ENCODE assay signal across 14 mouse cellular contexts in genomic region chr17:31277931-31278330, GRCm38 (mm10). TPM values are rescaled to one million over a fixed set of nuclear protein-coding genes. Genes with fewer than 3 reads are reported as not detected.
DNase-seq lines count a peak whose midpoint lies in the region; ATAC-seq lines count a peak whose summit lies in the region.
"Had no signal": no experiment of that assay in that cellular context is flagged by ENCODE, and none has a peak within 500 bp of the region (broad histone marks: within the 10 kb centered on the region; RNA-seq: fewer than 3 reads in every experiment).

No protein-coding gene starts in this region.

- H3K27me3 ChIP-seq in forebrain, embryonic 12.5 days = peaks cover 8% of the 10 kb centered on the region; the same call in 1 of the 2 replicates
- no peaks in the 10 kb centered on the region for H3K27me3 ChIP-seq in forebrain, embryonic 16.5 days (replicated peaks; ENCODE audit: control insufficient read depth, insufficient read depth, low read length)
- H3K27me3 ChIP-seq in hindbrain, embryonic 13.5 days = no peaks in the 10 kb centered on the region
- H3K27me3 ChIP-seq in hindbrain, embryonic 11.5 days (ENCODE audit: control insufficient read depth, insufficient read depth, low read length) = no peaks in the 10 kb centered on the region
- peaks cover 5% of the 10 kb centered on the region for H3K27me3 ChIP-seq in midbrain, embryonic 13.5 days
- H3K27me3 ChIP-seq in midbrain, embryonic 11.5 days (ENCODE audit: control insufficient read depth, insufficient read depth, low read length) = peaks cover 2% of the 10 kb centered on the region; the same call in 1 of the 2 replicates
- no peaks in the 10 kb centered on the region for H3K27me3 ChIP-seq in hindbrain, embryonic 15.5 days
- H3K27me3 ChIP-seq: limb, embryonic 15.5 days; Patski; stomach, embryonic 15.5 days had no signal

- no peak for DNase-seq in hindbrain, embryonic 11.5 days (ENCODE audit: low spot score)
- no peak for DNase-seq in midbrain, embryonic 11.5 days (ENCODE audit: low spot score, missing footprints)
- DNase-seq in adrenal gland, adult 2 months = no peak

- H3K36me3 ChIP-seq in forebrain, embryonic 12.5 days (replicated peaks) = no peaks in the 10 kb centered on the region
- no peaks in the 10 kb centered on the region for H3K36me3 ChIP-seq in forebrain, embryonic 16.5 days (ENCODE audit: control insufficient read depth, insufficient read depth)
- H3K36me3 ChIP-seq in hindbrain, embryonic 13.5 days = no peaks in the 10 kb centered on the region
- no peaks in the 10 kb centered on the region for H3K36me3 ChIP-seq in hindbrain, embryonic 11.5 days (ENCODE audit: control insufficient read depth, insufficient read depth, low read length)
- no peaks in the 10 kb centered on the region for H3K36me3 ChIP-seq in midbrain, embryonic 13.5 days
- no peaks in the 10 kb centered on the region for H3K36me3 ChIP-seq in midbrain, embryonic 11.5 days (ENCODE audit: control insufficient read depth, insufficient read depth, low read length)
- H3K36me3 ChIP-seq in hindbrain, embryonic 15.5 days = no peaks in the 10 kb centered on the region
- H3K36me3 ChIP-seq: limb, embryonic 10.5 days; limb, embryonic 15.5 days; liver, embryonic 13.5 days; stomach, embryonic 15.5 days had no signal

- ATAC-seq in forebrain, embryonic 12.5 days (ENCODE audit: low FRiP score) = peak; percentile 17; the same call in 1 of the 2 replicates
- ATAC-seq in forebrain, embryonic 16.5 days = no peak
- peak; percentile 22 for ATAC-seq in hindbrain, embryonic 13.5 days (ENCODE audit: low FRiP score)
- ATAC-seq in hindbrain, embryonic 11.5 days (ENCODE audit: low FRiP score) = no peak
- ATAC-seq in midbrain, embryonic 13.5 days = peak; percentile 10; the same call in 1 of the 2 replicates
- ATAC-seq in midbrain, embryonic 11.5 days (ENCODE audit: low FRiP score) = no peak
- ATAC-seq in hindbrain, embryonic 15.5 days (ENCODE audit: low FRiP score, low read depth) = peak; percentile 39; the same call in 1 of the 2 replicates

- peaks cover 28% of the 10 kb centered on the region for H3K4me1 ChIP-seq in forebrain, embryonic 12.5 days
- peaks cover 14% of the 10 kb centered on the region for H3K4me1 ChIP-seq in forebrain, embryonic 16.5 days (replicated peaks; ENCODE audit: control insufficient read depth, insufficient read depth, low read length)
- H3K4me1 ChIP-seq in hindbrain, embryonic 13.5 days (replicated peaks) = peaks cover 21% of the 10 kb centered on the region
- H3K4me1 ChIP-seq in hindbrain, embryonic 11.5 days (replicated peaks; ENCODE audit: control insufficient read depth, insufficient read depth, low read length) = peaks cover 2% of the 10 kb centered on the region; the same call in 1 of the 2 replicates
- H3K4me1 ChIP-seq in midbrain, embryonic 13.5 days (replicated peaks) = peaks cover 19% of the 10 kb centered on the region
- peaks cover 14% of the 10 kb centered on the region for H3K4me1 ChIP-seq in midbrain, embryonic 11.5 days (ENCODE audit: control insufficient read depth, insufficient read depth, low read length)
- peaks cover 19% of the 10 kb centered on the region for H3K4me1 ChIP-seq in hindbrain, embryonic 15.5 days (replicated peaks)
- H3K4me1 ChIP-seq: stomach, embryonic 15.5 days had no signal

- H3K27ac ChIP-seq in forebrain, embryonic 12.5 days = no peak overlapping the region
- H3K27ac ChIP-seq in forebrain, embryonic 16.5 days (ENCODE audit: low read length) = no peak overlapping the region
- H3K27ac ChIP-seq in hindbrain, embryonic 13.5 days = no peak overlapping the region
- no peak overlapping the region for H3K27ac ChIP-seq in hindbrain, embryonic 11.5 days (ENCODE audit: low read depth, low read length)
- H3K27ac ChIP-seq in midbrain, embryonic 13.5 days = no peak overlapping the region
- H3K27ac ChIP-seq in midbrain, embryonic 11.5 days (ENCODE audit: low read depth, low read length) = no peak overlapping the region
- no peak overlapping the region for H3K27ac ChIP-seq in hindbrain, embryonic 15.5 days (replicated peaks)
- H3K27ac ChIP-seq: limb, embryonic 15.5 days; liver, embryonic 13.5 days; stomach, embryonic 15.5 days had no signal

- 75% methylated on average over 4 of the region's 4 CpGs for WGBS in forebrain, embryonic 12.5 days
- 86% methylated on average over 4 of the region's 4 CpGs for WGBS in forebrain, embryonic 16.5 days
- 79% methylated on average over 4 of the region's 4 CpGs for WGBS in hindbrain, embryonic 13.5 days
- WGBS in hindbrain, embryonic 11.5 days = 77% methylated on average over 4 of the region's 4 CpGs
- 76% methylated on average over 4 of the region's 4 CpGs for WGBS in midbrain, embryonic 13.5 days
- WGBS in midbrain, embryonic 11.5 days = 68% methylated on average over 4 of the region's 4 CpGs
- 71% methylated on average over 4 of the region's 4 CpGs for whole genome bisulfite sequencing in hindbrain, embryonic 15.5 days

- H3K4me3 ChIP-seq in forebrain, embryonic 12.5 days (replicated peaks) = no peak overlapping the region
- H3K4me3 ChIP-seq in forebrain, embryonic 16.5 days (replicated peaks; ENCODE audit: low read length) = no peak overlapping the region
- H3K4me3 ChIP-seq in hindbrain, embryonic 13.5 days = no peak overlapping the region
- H3K4me3 ChIP-seq in hindbrain, embryonic 11.5 days (ENCODE audit: low read depth, low read length) = no peak overlapping the region
- H3K4me3 ChIP-seq in midbrain, embryonic 13.5 days (replicated peaks) = no peak overlapping the region
- H3K4me3 ChIP-seq in midbrain, embryonic 11.5 days (ENCODE audit: low read depth, low read length) = no peak overlapping the region
- H3K4me3 ChIP-seq in hindbrain, embryonic 15.5 days = no peak overlapping the region
- H3K4me3 ChIP-seq: erythroblast, embryonic 14.5 days had no signal

- H3K9me3 ChIP-seq in forebrain, embryonic 12.5 days = no peaks in the 10 kb centered on the region
- H3K9me3 ChIP-seq in forebrain, embryonic 16.5 days (ENCODE audit: control insufficient read depth, low read length) = no peaks in the 10 kb centered on the region
- no peaks in the 10 kb centered on the region for H3K9me3 ChIP-seq in hindbrain, embryonic 13.5 days
- no peaks in the 10 kb centered on the region for H3K9me3 ChIP-seq in hindbrain, embryonic 11.5 days (ENCODE audit: control insufficient read depth, low read length)
- no peaks in the 10 kb centered on the region for H3K9me3 ChIP-seq in midbrain, embryonic 13.5 days
- no peaks in the 10 kb centered on the region for H3K9me3 ChIP-seq in midbrain, embryonic 11.5 days (ENCODE audit: control insufficient read depth, low read length)
- no peaks in the 10 kb centered on the region for H3K9me3 ChIP-seq in hindbrain, embryonic 15.5 days
- H3K9me3 ChIP-seq: limb, embryonic 10.5 days; limb, embryonic 15.5 days; liver, embryonic 13.5 days; stomach, embryonic 15.5 days had no signal

- H3K9ac ChIP-seq in forebrain, embryonic 12.5 days = no peak overlapping the region
- H3K9ac ChIP-seq in forebrain, embryonic 16.5 days (replicated peaks; ENCODE audit: low read depth, low read length) = no peak overlapping the region
- no peak overlapping the region for H3K9ac ChIP-seq in hindbrain, embryonic 13.5 days
- no peak overlapping the region for H3K9ac ChIP-seq in hindbrain, embryonic 11.5 days (ENCODE audit: low read depth, low read length)
- H3K9ac ChIP-seq in midbrain, embryonic 13.5 days (replicated peaks) = no peak overlapping the region
- H3K9ac ChIP-seq in midbrain, embryonic 11.5 days (ENCODE audit: low read length) = no peak overlapping the region
- H3K9ac ChIP-seq in hindbrain, embryonic 15.5 days = no peak overlapping the region
- H3K9ac ChIP-seq: limb, embryonic 15.5 days; liver, embryonic 13.5 days; stomach, embryonic 15.5 days had no signal

- no peak overlapping the region for H3K4me2 ChIP-seq in forebrain, embryonic 12.5 days
- no peak overlapping the region for H3K4me2 ChIP-seq in forebrain, embryonic 16.5 days (ENCODE audit: low read length)
- H3K4me2 ChIP-seq in hindbrain, embryonic 13.5 days = no peak overlapping the region
- no peak overlapping the region for H3K4me2 ChIP-seq in hindbrain, embryonic 11.5 days (replicated peaks; ENCODE audit: low read depth, low read length)
- H3K4me2 ChIP-seq in midbrain, embryonic 13.5 days (replicated peaks) = peak overlapping the region; percentile 83; the same call in 1 of the 2 replicates
- no peak overlapping the region for H3K4me2 ChIP-seq in midbrain, embryonic 11.5 days
- no peak overlapping the region for H3K4me2 ChIP-seq in hindbrain, embryonic 15.5 days

RNA-seq across cellular contexts. Expression of gene Rsph1, which starts 0.7 kb away (rescaled TPM):
- 2.6 and 3.8 TPM in 2 replicates for polyA plus RNA-seq in forebrain, embryonic 12.5 days (2016; fragmentation: Nextera tagmentation; extraction: Ambion mirVana)
- polyA plus RNA-seq in forebrain, embryonic 16.5 days (2015; fragmentation: Nextera tagmentation; extraction: Ambion mirVana) = 3.7 and 4.5 TPM in 2 replicates
- polyA plus RNA-seq in hindbrain, embryonic 13.5 days (2015; fragmentation: Nextera tagmentation; extraction: Ambion mirVana) = 5.4 and 9.0 TPM in 2 replicates
- polyA plus RNA-seq in hindbrain, embryonic 11.5 days (2014; fragmentation: Nextera tagmentation; extraction: Ambion mirVana) = 5.1 TPM in 2 replicates
- 2.4 and 2.7 TPM in 2 replicates for polyA plus RNA-seq in midbrain, embryonic 13.5 days (2015; fragmentation: Nextera tagmentation; extraction: Ambion mirVana)
- polyA plus RNA-seq in midbrain, embryonic 11.5 days (2014; fragmentation: Nextera tagmentation; extraction: Ambion mirVana) = 0.63 and 1.7 TPM in 2 replicates
- polyA plus RNA-seq in hindbrain, embryonic 15.5 days (2015; fragmentation: Nextera tagmentation; extraction: Ambion mirVana) = 5.9 and 7.5 TPM in 2 replicates
- total RNA-seq in adrenal gland, adult 2 months (2021) = 1 to 10 TPM; 4.5 to 8.0 TPM
- polyA plus RNA-seq in adrenal gland, adult 2 months (2012; rRNA removed) = 0.21 and 0.22 TPM in 2 replicates
- polyA plus RNA-seq: erythroblast, embryonic 14.5 days had no signal

RNA-seq across cellular contexts. Expression of gene Slc37a1, which starts 8.7 kb away (rescaled TPM):
- 9.4 and 10.7 TPM in 2 replicates for polyA plus RNA-seq in forebrain, embryonic 12.5 days (2016; fragmentation: Nextera tagmentation; extraction: Ambion mirVana)
- 9.9 and 14.2 TPM in 2 replicates for polyA plus RNA-seq in forebrain, embryonic 16.5 days (2015; fragmentation: Nextera tagmentation; extraction: Ambion mirVana)
- 13.2 and 15.5 TPM in 2 replicates for polyA plus RNA-seq in hindbrain, embryonic 13.5 days (2015; fragmentation: Nextera tagmentation; extraction: Ambion mirVana)
- polyA plus RNA-seq in hindbrain, embryonic 11.5 days (2014; fragmentation: Nextera tagmentation; extraction: Ambion mirVana) = 13.0 and 13.3 TPM in 2 replicates
- 11.4 and 17.4 TPM in 2 replicates for polyA plus RNA-seq in midbrain, embryonic 13.5 days (2015; fragmentation: Nextera tagmentation; extraction: Ambion mirVana)
- 5.8 and 6.6 TPM in 2 replicates for polyA plus RNA-seq in midbrain, embryonic 11.5 days (2014; fragmentation: Nextera tagmentation; extraction: Ambion mirVana)
- 9.4 and 13.4 TPM in 2 replicates for polyA plus RNA-seq in hindbrain, embryonic 15.5 days (2015; fragmentation: Nextera tagmentation; extraction: Ambion mirVana)
- 10 to 100 TPM in 1 of 2 experiments, 1 to 10 TPM in 1; 5.7 to 13.4 TPM for total RNA-seq in adrenal gland, adult 2 months (2021)
- 13.1 and 15.1 TPM in 2 replicates for polyA plus RNA-seq in adrenal gland, adult 2 months (2012; rRNA removed)

Comparison
In these comparisons a context has a peak if more than half of its experiments do, and no peak if none do; other contexts are left out.
1. ATAC-seq: peak in forebrain, embryonic 12.5 days (single experiment), hindbrain, embryonic 13.5 days (single experiment), midbrain, embryonic 13.5 days (single experiment) and hindbrain, embryonic 15.5 days (single experiment); none in forebrain, embryonic 16.5 days (single experiment), hindbrain, embryonic 11.5 days (single experiment) and midbrain, embryonic 11.5 days (single experiment).